Mouse (Mus musculus) heart, postnatal 0 days (tissue): ENCODE results near the gene Faxc. TPM values are rescaled to one million over a fixed set of nuclear protein-coding genes. Genes with fewer than 3 reads are reported as not detected.

Source experiments
- ATAC-seq: fragments of 200-750 bp; cut with Nextera tagmentation; 2 replicates; pipeline ENCODE4 v1.8.0; 2017; ENCODE audit warnings: low read depth, moderate number of reproducible peaks, moderate library complexity; ENCODE audit not compliant: insufficient read depth
- DNase-seq: peaks from one replicate; pipeline ENCODE4 v3.0.0-alpha.2; 2016; ENCODE audit warnings: low spot score
- H3K27ac ChIP-seq: fragments of 300-500 bp; sonication (generic); 2 replicates; pipeline ENCODE4 v1.5.1; 2014; ENCODE audit warnings: low read depth, mild to moderate bottlenecking
- H3K27me3 ChIP-seq: fragments of 300-500 bp; sonication (generic); 2 replicates; pipeline ENCODE4 v1.6.1; 2014; ENCODE audit warnings: low read length, mixed read lengths; ENCODE audit not compliant: control insufficient read depth, insufficient read depth
- H3K36me3 ChIP-seq: fragments of 300-500 bp; sonication (generic); replicated peaks from 2 replicates; pipeline ENCODE4 v1.6.1; 2014; ENCODE audit warnings: low read length, mixed read lengths; ENCODE audit not compliant: control insufficient read depth, insufficient read depth
- H3K4me1 ChIP-seq: fragments of 300-500 bp; sonication (generic); 2 replicates; pipeline ENCODE4 v1.6.1; 2014; ENCODE audit warnings: antibody characterized with exemption; ENCODE audit not compliant: control insufficient read depth, insufficient read depth
- H3K4me2 ChIP-seq: fragments of 300-500 bp; sonication (generic); 2 replicates; pipeline ENCODE4 v1.6.1; 2014; ENCODE audit warnings: low read depth, mild to moderate bottlenecking, low read length, moderate library complexity
- H3K4me3 ChIP-seq: fragments of 300-500 bp; sonication (generic); 2 replicates; pipeline ENCODE4 v1.5.1; 2014; ENCODE audit warnings: low read depth, low read length
- H3K9ac ChIP-seq: fragments of 300-500 bp; sonication (generic); replicated peaks from 2 replicates; pipeline ENCODE4 v1.6.1; 2014; ENCODE audit warnings: low read depth, low read length, mixed read lengths
- H3K9me3 ChIP-seq: fragments of 300-500 bp; sonication (generic); replicated peaks from 2 replicates; pipeline ENCODE4 v1.6.1; 2016; ENCODE audit warnings: low read length; ENCODE audit not compliant: control insufficient read depth
- CTCF ChIP-seq: IDR thresholded peaks from 2 replicates; pipeline ENCODE4 v1.5.1; 2016; ENCODE audit warnings: antibody characterized with exemption, control low read depth, low read depth
- EP300 ChIP-seq: IDR thresholded peaks from 2 replicates; pipeline ENCODE4 v1.6.1; 2016; ENCODE audit warnings: antibody characterized with exemption, low read depth
- WGBS: fragments of 180-500 bp; shearing (Covaris S2); extraction: QIAGEN DNeasy Blood & Tissue Kit; methylation state at CpG from one replicate; pipeline ENCODE4 v1.1.7; 2014; 5-methylcytosine and 5-hydroxymethylcytosine counted together
- polyA plus RNA-seq: library from polyadenylated mRNA; unstranded; fragments of >200 nt; fragmentation: Nextera tagmentation; extraction: Ambion mirVana; gene quantifications from 2 replicates; pipeline ENCODE4 v1.2.1, GENCODE M21; 2015
- total RNA-seq: library from RNA; depleted of rRNA; stranded (reverse); fragments of >200 nt; gene quantifications from 2 replicates; pipeline ENCODE4 v1.2.3, GENCODE M21; 2014; ENCODE audit warnings: low replicate concordance

Gene Faxc
- total and polyA plus RNA-seq, 2 experiments from 2014 or later: 0.40 to 1.8 TPM

- Histone ChIP-seq H3K27ac (no peak overlapping the region), H3K4me3 (no peak overlapping the region), H3K27me3 (no peaks in the 10 kb centered on the region), H3K4me2 (no peak overlapping the region), H3K9me3 (no peaks in the 10 kb centered on the region), H3K9ac (no peak overlapping the region), H3K4me1 (no peaks in the 10 kb centered on the region), H3K36me3 (no peaks in the 10 kb centered on the region)
- ATAC-seq (no peak), DNase-seq (no peak)
- 7% methylated on average over 1 of the region's 1 CpGs for whole genome bisulfite sequencing
- TF ChIP-seq CTCF (no peak), EP300 (no peak)
These were observed 40.8 kb downstream of the Faxc start for GRCm38 (mm10) chr4:21971949-21972348.

GRCm38 (mm10) chr4:21974126-21974525, 43.0 kb downstream of the Faxc start:
- H3K27ac ChIP-seq: no peak overlapping the region
- TF ChIP-seq EP300 (no peak), CTCF (no peak)
- H3K9me3 ChIP-seq: no peaks in the 10 kb centered on the region
- no peaks in the 10 kb centered on the region for H3K36me3 ChIP-seq
- H3K9ac ChIP-seq: no peak overlapping the region
- H3K4me2 ChIP-seq: no peak overlapping the region
- DNase-seq: no peak
- no peak overlapping the region for H3K4me3 ChIP-seq
- WGBS: 15% methylated on average over 3 of the region's 3 CpGs
- no peaks in the 10 kb centered on the region for H3K27me3 ChIP-seq
- H3K4me1 ChIP-seq: no peaks in the 10 kb centered on the region
- ATAC-seq: no peak

GRCm38 (mm10) chr4:21980471-21980870, 49.3 kb downstream of the Faxc start:
- Histone ChIP-seq H3K36me3 (no peaks in the 10 kb centered on the region), H3K4me3 (no peak overlapping the region), H3K9ac (no peak overlapping the region), H3K4me2 (no peak overlapping the region), H3K27ac (no peak overlapping the region), H3K9me3 (no peaks in the 10 kb centered on the region), H3K27me3 (no peaks in the 10 kb centered on the region), H3K4me1 (no peaks in the 10 kb centered on the region)
- ATAC-seq (no peak), DNase-seq (no peak)
- 76% methylated on average over 4 of the region's 4 CpGs for WGBS
- TF ChIP-seq CTCF (no peak), EP300 (no peak)

GRCm38 (mm10) chr4:21982449-21982848, 51.3 kb downstream of the Faxc start:
- H3K4me1 ChIP-seq: no peaks in the 10 kb centered on the region
- no peak for DNase-seq
- no peak for TF ChIP-seq EP300
- no peak for TF ChIP-seq CTCF
- H3K9ac ChIP-seq: no peak overlapping the region
- no peaks in the 10 kb centered on the region for H3K36me3 ChIP-seq
- 90% methylated on average over 9 of the region's 9 CpGs for WGBS
- H3K27ac ChIP-seq: no peak overlapping the region
- no peak for ATAC-seq
- H3K4me2 ChIP-seq: no peak overlapping the region
- H3K9me3 ChIP-seq: no peaks in the 10 kb centered on the region
- H3K4me3 ChIP-seq: no peak overlapping the region
- no peaks in the 10 kb centered on the region for H3K27me3 ChIP-seq

GRCm38 (mm10) chr4:21986857-21987256, 55.7 kb downstream of the Faxc start:
- no peak for TF ChIP-seq CTCF
- TF ChIP-seq EP300: no peak
- H3K27me3 ChIP-seq: no peaks in the 10 kb centered on the region
- H3K27ac ChIP-seq: no peak overlapping the region
- DNase-seq: no peak
- no peak overlapping the region for H3K4me2 ChIP-seq
- no peak for ATAC-seq
- H3K36me3 ChIP-seq: no peaks in the 10 kb centered on the region
- WGBS: 78% methylated on average over 8 of the region's 8 CpGs
- H3K4me1 ChIP-seq: no peaks in the 10 kb centered on the region
- H3K4me3 ChIP-seq: no peak overlapping the region
- H3K9me3 ChIP-seq: no peaks in the 10 kb centered on the region
- no peak overlapping the region for H3K9ac ChIP-seq

GRCm38 (mm10) chr4:21987460-21987859, 56.3 kb downstream of the Faxc start:
- H3K27me3 ChIP-seq: no peaks in the 10 kb centered on the region
- 77% methylated on average over 10 of the region's 10 CpGs for WGBS
- no peak overlapping the region for H3K4me2 ChIP-seq
- no peak overlapping the region for H3K4me3 ChIP-seq
- DNase-seq (no peak), ATAC-seq (no peak)
- H3K36me3 ChIP-seq: no peaks in the 10 kb centered on the region
- no peaks in the 10 kb centered on the region for H3K9me3 ChIP-seq
- H3K4me1 ChIP-seq: no peaks in the 10 kb centered on the region
- TF ChIP-seq CTCF: no peak
- TF ChIP-seq EP300: no peak
- H3K27ac ChIP-seq: no peak overlapping the region
- no peak overlapping the region for H3K9ac ChIP-seq
